Comparison of ENCODE assay signal across 18 mouse cellular contexts in genomic region chr15:4411333-4411732, GRCm38 (mm10). TPM values are rescaled to one million over a fixed set of nuclear protein-coding genes. Genes with fewer than 3 reads are reported as not detected.
DNase-seq lines count a peak whose midpoint lies in the region; ATAC-seq lines count a peak whose summit lies in the region.
"Had no signal": no experiment of that assay in that cellular context is flagged by ENCODE, and none has a peak within 500 bp of the region (broad histone marks: within the 10 kb centered on the region; RNA-seq: fewer than 3 reads in every experiment).

No protein-coding gene starts in this region.

- no peaks in the 10 kb centered on the region for H3K9me3 ChIP-seq in midbrain, embryonic 13.5 days
- no peaks in the 10 kb centered on the region for H3K9me3 ChIP-seq in midbrain, embryonic 10.5 days (replicated peaks)
- H3K9me3 ChIP-seq in hindbrain, embryonic 16.5 days (ENCODE audit: control insufficient read depth, low read length) = no peaks in the 10 kb centered on the region
- H3K9me3 ChIP-seq in intestine, embryonic 15.5 days = no peaks in the 10 kb centered on the region
- H3K9me3 ChIP-seq: embryonic facial prominence, embryonic 10.5 days; heart, embryonic 13.5 days; limb, embryonic 15.5 days had no signal

- peak; percentile 67; the same call in 1 of the 2 replicates for ATAC-seq in midbrain, embryonic 13.5 days
- ATAC-seq in hindbrain, embryonic 16.5 days = peak; percentile 67; the same call in 1 of the 2 replicates
- no peak for ATAC-seq in intestine, embryonic 15.5 days
- ATAC-seq: forebrain, embryonic 14.5 days; Patski had no signal

- no peak overlapping the region for H3K9ac ChIP-seq in midbrain, embryonic 13.5 days (replicated peaks)
- H3K9ac ChIP-seq in hindbrain, embryonic 16.5 days (ENCODE audit: low read depth, low read length) = no peak overlapping the region
- H3K9ac ChIP-seq in intestine, embryonic 15.5 days = no peak overlapping the region
- H3K9ac ChIP-seq: heart, embryonic 13.5 days; limb, embryonic 15.5 days had no signal

- H3K4me3 ChIP-seq in midbrain, embryonic 13.5 days (replicated peaks) = no peak overlapping the region
- no peak overlapping the region for H3K4me3 ChIP-seq in midbrain, embryonic 10.5 days
- H3K4me3 ChIP-seq in hindbrain, embryonic 16.5 days (ENCODE audit: low read length) = no peak overlapping the region
- no peak overlapping the region for H3K4me3 ChIP-seq in intestine, embryonic 15.5 days (replicated peaks)
- H3K4me3 ChIP-seq: embryonic facial prominence, embryonic 10.5 days; heart, embryonic 13.5 days; limb, embryonic 15.5 days had no signal

- no peak for DNase-seq in midbrain, embryonic 10.5 days (ENCODE audit: low spot score)
- DNase-seq in cerebellum, adult 9-10 months = peak; percentile 78
- DNase-seq in frontal cortex, postnatal 14 days (ENCODE audit: low spot score in 2 of 2) = no peak
- no peak for DNase-seq in kidney, adult 18-20 months
- DNase-seq: heart, postnatal 36 days; kidney, adult 8-10 months; kidney, postnatal 36 days; lung, postnatal 10 days; thymus, postnatal 4 days had no signal

- 51% methylated on average over 2 of the region's 2 CpGs for WGBS in midbrain, embryonic 13.5 days
- WGBS in midbrain, embryonic 10.5 days = 76% methylated on average over 2 of the region's 2 CpGs
- WGBS in hindbrain, embryonic 16.5 days = 58% methylated on average over 2 of the region's 2 CpGs
- 62% methylated on average over 2 of the region's 2 CpGs for WGBS in intestine, embryonic 15.5 days

- no peak overlapping the region for H3K4me2 ChIP-seq in midbrain, embryonic 13.5 days (replicated peaks)
- H3K4me2 ChIP-seq in hindbrain, embryonic 16.5 days (ENCODE audit: low read length) = no peak overlapping the region
- no peak overlapping the region for H3K4me2 ChIP-seq in intestine, embryonic 15.5 days (replicated peaks)
- H3K4me2 ChIP-seq: heart, embryonic 13.5 days; limb, embryonic 15.5 days had no signal

- H3K4me1 ChIP-seq in midbrain, embryonic 13.5 days (replicated peaks) = peaks cover 3% of the 10 kb centered on the region
- H3K4me1 ChIP-seq in midbrain, embryonic 10.5 days = no peaks in the 10 kb centered on the region
- H3K4me1 ChIP-seq in hindbrain, embryonic 16.5 days (ENCODE audit: control insufficient read depth, insufficient read depth, low read depth, low read length) = no peaks in the 10 kb centered on the region
- H3K4me1 ChIP-seq in intestine, embryonic 15.5 days (replicated peaks) = no peaks in the 10 kb centered on the region
- H3K4me1 ChIP-seq: embryonic facial prominence, embryonic 10.5 days; heart, embryonic 13.5 days; limb, embryonic 15.5 days had no signal

- H3K27ac ChIP-seq in midbrain, embryonic 13.5 days = no peak overlapping the region
- no peak overlapping the region for H3K27ac ChIP-seq in midbrain, embryonic 10.5 days (replicated peaks)
- no peak overlapping the region for H3K27ac ChIP-seq in hindbrain, embryonic 16.5 days (ENCODE audit: low read depth, low read length)
- H3K27ac ChIP-seq in intestine, embryonic 15.5 days = no peak overlapping the region
- H3K27ac ChIP-seq: embryonic facial prominence, embryonic 10.5 days; heart, embryonic 13.5 days; limb, embryonic 15.5 days had no signal

- H3K36me3 ChIP-seq in midbrain, embryonic 13.5 days = no peaks in the 10 kb centered on the region
- H3K36me3 ChIP-seq in midbrain, embryonic 10.5 days = no peaks in the 10 kb centered on the region
- H3K36me3 ChIP-seq in hindbrain, embryonic 16.5 days (ENCODE audit: control insufficient read depth, insufficient read depth, low read length) = no peaks in the 10 kb centered on the region
- H3K36me3 ChIP-seq in intestine, embryonic 15.5 days = no peaks in the 10 kb centered on the region
- H3K36me3 ChIP-seq: embryonic facial prominence, embryonic 10.5 days; heart, embryonic 13.5 days; limb, embryonic 15.5 days had no signal

- no peaks in the 10 kb centered on the region for H3K27me3 ChIP-seq in midbrain, embryonic 13.5 days
- H3K27me3 ChIP-seq in midbrain, embryonic 10.5 days (ENCODE audit: low read depth, poor library complexity, severe bottlenecking) = no peaks in the 10 kb centered on the region
- H3K27me3 ChIP-seq in hindbrain, embryonic 16.5 days (replicated peaks; ENCODE audit: control insufficient read depth, insufficient read depth, low read length) = no peaks in the 10 kb centered on the region
- H3K27me3 ChIP-seq in intestine, embryonic 15.5 days (replicated peaks) = no peaks in the 10 kb centered on the region
- H3K27me3 ChIP-seq: heart, embryonic 13.5 days; limb, embryonic 15.5 days had no signal

RNA-seq across cellular contexts. Expression of gene Plcxd3, which starts 36.0 kb away (rescaled TPM):
- 56.2 and 67.4 TPM in 2 replicates for polyA plus RNA-seq in midbrain, embryonic 13.5 days (2015; fragmentation: Nextera tagmentation; extraction: Ambion mirVana)
- 7.9 and 13.1 TPM in 2 replicates for polyA plus RNA-seq in midbrain, embryonic 10.5 days (2016; fragmentation: Nextera tagmentation; extraction: Ambion mirVana)
- 86.5 and 99.7 TPM in 2 replicates for polyA plus RNA-seq in hindbrain, embryonic 16.5 days (2015; fragmentation: Nextera tagmentation; extraction: Ambion mirVana)
- 2.5 and 2.8 TPM in 2 replicates for polyA plus RNA-seq in intestine, embryonic 15.5 days (2015; fragmentation: Nextera tagmentation; extraction: Ambion mirVana)
- polyA plus RNA-seq: C2C12, Patski had no signal
